Mouse (Mus musculus) embryonic facial prominence, embryonic 11.5 days (tissue): Measurements from ENCODE around the gene Stt3a. TPM values are rescaled to one million over a fixed set of nuclear protein-coding genes. Genes with fewer than 3 reads are reported as not detected.

Experiments used
- ATAC-seq: fragments of 200-750 bp; cut with Nextera tagmentation; replicated peaks from 2 replicates; pipeline ENCODE4 v1.8.0; 2017; ENCODE audit warnings: low read depth; ENCODE audit not compliant: insufficient number of reproducible peaks, low FRiP score, low TSS enrichment
- DNase-seq: peaks from one replicate; pipeline ENCODE4 v3.0.0-alpha.2; 2015; ENCODE audit warnings: low spot score
- H3K27ac ChIP-seq: fragments of 300-500 bp; sonication (generic); replicated peaks from 2 replicates; pipeline ENCODE4 v1.5.1; 2014; ENCODE audit warnings: mild to moderate bottlenecking, low read depth, low read length, control low read depth
- H3K27me3 ChIP-seq: fragments of 300-500 bp; sonication (generic); 2 replicates; pipeline ENCODE4 v1.6.1; 2014; ENCODE audit warnings: mild to moderate bottlenecking, low read length, moderate library complexity, mixed read lengths; ENCODE audit not compliant: control insufficient read depth, insufficient read depth
- H3K36me3 ChIP-seq: fragments of 300-500 bp; sonication (generic); replicated peaks from 2 replicates; pipeline ENCODE4 v1.6.1; 2014; ENCODE audit warnings: low read depth, mild to moderate bottlenecking, low read length, moderate library complexity, mixed read lengths; ENCODE audit not compliant: control insufficient read depth, insufficient read depth
- H3K4me1 ChIP-seq: fragments of 300-500 bp; sonication (generic); 2 replicates; pipeline ENCODE4 v1.6.1; 2014; ENCODE audit warnings: low read length, mixed read lengths; ENCODE audit not compliant: control insufficient read depth, insufficient read depth
- H3K4me2 ChIP-seq: fragments of 300-500 bp; sonication (generic); 2 replicates; pipeline ENCODE4 v1.6.1; 2014; ENCODE audit warnings: low read depth, mild to moderate bottlenecking, control low read depth, low read length, moderate library complexity
- H3K4me3 ChIP-seq: fragments of 300-500 bp; sonication (generic); 2 replicates; pipeline ENCODE4 v1.5.1; 2014; ENCODE audit warnings: low read depth, low read length, control low read depth
- H3K9ac ChIP-seq: fragments of 300-500 bp; sonication (generic); replicated peaks from 2 replicates; pipeline ENCODE4 v1.6.1; 2014; ENCODE audit warnings: mild to moderate bottlenecking, control low read depth, low read length
- H3K9me3 ChIP-seq: fragments of 300-500 bp; sonication (generic); replicated peaks from 2 replicates; pipeline ENCODE4 v1.6.1; 2016; ENCODE audit warnings: mild to moderate bottlenecking, low read length, inconsistent platforms, mixed read lengths; ENCODE audit not compliant: control insufficient read depth
- WGBS: fragments of 180-500 bp; shearing (Covaris S2); extraction: QIAGEN DNeasy Blood & Tissue Kit; methylation state at CpG from one replicate; pipeline ENCODE4 v1.1.7; 2014; 5-methylcytosine and 5-hydroxymethylcytosine counted together
- polyA plus RNA-seq: library from polyadenylated mRNA; unstranded; fragments of >200 nt; fragmentation: Nextera tagmentation; extraction: Ambion mirVana; gene quantifications from 2 replicates; pipeline ENCODE4 v1.2.1, GENCODE M21; 2014

The Stt3a gene
- polyA plus RNA-seq, 1 experiment from 2014 or later: 212 TPM

DNA sequence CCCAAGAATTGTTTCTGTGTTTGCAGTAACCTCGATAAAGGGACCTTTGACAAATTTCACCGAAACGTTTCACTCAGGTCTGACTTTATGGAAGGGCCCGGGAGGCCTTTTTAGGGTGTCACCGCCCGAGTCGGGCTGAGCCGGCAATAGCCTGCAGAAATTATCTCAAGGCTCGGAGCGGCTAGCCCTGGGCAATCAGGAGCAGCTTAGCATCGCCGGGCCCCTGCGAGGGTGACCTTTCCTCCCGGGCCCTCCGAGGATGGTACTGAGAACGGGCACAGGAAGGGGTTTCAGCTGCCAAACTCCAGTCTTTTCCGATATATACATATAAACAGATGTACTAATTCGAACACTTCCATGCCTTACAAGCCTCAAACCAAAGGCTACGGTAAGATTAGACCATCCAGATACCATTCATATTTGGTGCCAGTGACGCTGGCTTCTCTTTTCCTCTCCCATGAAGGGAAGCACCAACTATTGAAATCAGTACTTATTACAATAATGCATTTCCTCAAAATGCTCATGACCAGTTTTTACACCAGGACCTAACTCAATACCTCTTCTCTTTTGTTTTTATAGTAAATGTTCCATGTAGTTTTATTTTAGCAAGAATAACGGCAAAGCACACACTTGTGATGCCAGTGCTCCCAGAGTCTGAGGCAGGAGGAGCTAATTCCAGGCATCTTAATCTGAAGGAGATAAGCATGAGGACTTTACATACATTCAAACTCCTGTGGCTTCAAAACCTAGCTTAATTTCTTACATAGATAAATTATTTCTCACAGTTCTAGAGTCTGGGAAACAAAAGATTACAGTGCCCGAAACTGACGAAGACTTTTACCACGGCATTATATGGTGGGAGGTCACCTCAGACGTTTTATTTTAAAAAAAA is 923 bp upstream of the Stt3a start:
- no peak for ATAC-seq
- H3K4me3 ChIP-seq: peak overlapping the region; percentile 50
- DNase-seq: no peak
- peak overlapping the region; percentile 60; the same call in 1 of the 2 replicates for H3K27ac ChIP-seq
- H3K4me1 ChIP-seq: no peaks in the 10 kb centered on the region; the same call in 1 of the 2 replicates
- no peaks in the 10 kb centered on the region for H3K27me3 ChIP-seq
- H3K9me3 ChIP-seq: no peaks in the 10 kb centered on the region
- H3K9ac ChIP-seq: peak overlapping the region; percentile 78
- WGBS: 14% methylated on average over 25 of the region's 25 CpGs
- H3K4me2 ChIP-seq: peak overlapping the region; percentile 58
- H3K36me3 ChIP-seq: no peaks in the 10 kb centered on the region

DNA sequence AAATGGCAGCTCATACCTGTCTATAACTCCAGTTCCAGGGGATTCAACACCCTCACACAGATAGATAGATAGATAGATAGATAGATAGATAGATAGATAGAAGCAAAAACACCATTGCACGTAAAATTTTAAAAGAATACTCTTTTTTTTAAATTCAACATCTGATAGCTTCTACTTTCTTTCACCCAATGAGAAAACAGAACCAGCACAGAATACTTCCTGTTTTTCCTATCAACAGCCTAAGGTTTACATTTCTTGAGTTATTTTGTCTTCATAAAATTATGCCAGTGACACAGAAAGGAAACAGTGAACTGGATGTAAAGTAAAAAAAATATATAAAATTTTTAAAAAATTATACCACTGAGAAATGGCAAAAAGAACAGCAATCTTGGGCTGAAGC is 3.1 kb downstream of the Stt3a start:
- DNase-seq (no peak), ATAC-seq (no peak)
- Histone ChIP-seq H3K27me3 (no peaks in the 10 kb centered on the region), H3K9me3 (no peaks in the 10 kb centered on the region), H3K36me3 (no peaks in the 10 kb centered on the region; the same call in 1 of the 2 replicates), H3K4me2 (no peak overlapping the region), H3K4me1 (no peaks in the 10 kb centered on the region; the same call in 1 of the 2 replicates), H3K9ac (no peak overlapping the region), H3K4me3 (no peak overlapping the region), H3K27ac (no peak overlapping the region)
- WGBS: 89% methylated on average over 1 of the region's 1 CpGs

DNA sequence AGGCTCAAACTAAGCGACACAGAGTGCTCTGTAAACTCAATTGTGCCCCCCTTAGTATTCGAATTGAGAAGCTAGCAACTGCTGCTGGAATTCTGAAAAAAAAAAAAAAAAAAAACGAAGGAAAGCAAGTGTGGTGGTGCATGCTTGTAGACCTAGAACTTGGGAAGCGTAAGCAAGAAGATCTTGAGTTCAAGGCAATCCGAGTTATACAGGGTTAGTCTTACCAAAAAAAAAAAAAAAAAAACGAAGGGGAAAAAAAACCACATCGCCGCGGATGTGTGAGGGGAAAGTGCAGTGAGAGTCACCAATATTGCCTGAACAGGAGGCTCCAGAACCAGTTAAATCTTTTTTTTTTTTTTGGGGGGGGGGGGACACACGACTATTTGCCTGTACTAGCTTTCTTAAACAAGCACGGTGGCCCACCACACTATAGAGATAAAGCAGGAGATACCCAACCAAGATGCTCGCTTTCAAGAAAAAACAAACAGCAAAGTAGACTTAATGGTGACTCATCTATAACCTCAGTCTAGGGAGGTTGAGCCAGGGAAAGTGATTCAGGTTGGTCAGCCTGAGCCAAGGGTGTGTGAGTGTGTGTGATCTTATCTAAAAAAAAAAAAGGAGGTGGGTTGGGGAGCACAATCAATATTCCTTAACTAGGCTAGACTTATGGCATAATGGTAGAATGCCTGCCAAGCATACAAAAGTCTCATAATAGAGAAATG is 40.3 kb downstream of the Stt3a start, which contains the start of gene Chek1:
TSS of gene Chek1 (minus strand) at position 32 of the 722 bp plus-strand sequence.
- DNase-seq (no peak), ATAC-seq (no peak)
- no peaks in the 10 kb centered on the region; the same call in 1 of the 2 replicates for H3K36me3 ChIP-seq
- H3K4me1 ChIP-seq: no peaks in the 10 kb centered on the region
- H3K27me3 ChIP-seq: no peaks in the 10 kb centered on the region
- no peaks in the 10 kb centered on the region for H3K9me3 ChIP-seq
- H3K27ac ChIP-seq: peak within 1 kb of the TSS; percentile 94
- peak within 1 kb of the TSS; percentile 65 for H3K4me2 ChIP-seq
- peak within 1 kb of the TSS; percentile 85 for H3K9ac ChIP-seq
- 12% methylated on average over 12 of the region's 12 CpGs for WGBS
- peak within 1 kb of the TSS; percentile 70 for H3K4me3 ChIP-seq

DNA sequence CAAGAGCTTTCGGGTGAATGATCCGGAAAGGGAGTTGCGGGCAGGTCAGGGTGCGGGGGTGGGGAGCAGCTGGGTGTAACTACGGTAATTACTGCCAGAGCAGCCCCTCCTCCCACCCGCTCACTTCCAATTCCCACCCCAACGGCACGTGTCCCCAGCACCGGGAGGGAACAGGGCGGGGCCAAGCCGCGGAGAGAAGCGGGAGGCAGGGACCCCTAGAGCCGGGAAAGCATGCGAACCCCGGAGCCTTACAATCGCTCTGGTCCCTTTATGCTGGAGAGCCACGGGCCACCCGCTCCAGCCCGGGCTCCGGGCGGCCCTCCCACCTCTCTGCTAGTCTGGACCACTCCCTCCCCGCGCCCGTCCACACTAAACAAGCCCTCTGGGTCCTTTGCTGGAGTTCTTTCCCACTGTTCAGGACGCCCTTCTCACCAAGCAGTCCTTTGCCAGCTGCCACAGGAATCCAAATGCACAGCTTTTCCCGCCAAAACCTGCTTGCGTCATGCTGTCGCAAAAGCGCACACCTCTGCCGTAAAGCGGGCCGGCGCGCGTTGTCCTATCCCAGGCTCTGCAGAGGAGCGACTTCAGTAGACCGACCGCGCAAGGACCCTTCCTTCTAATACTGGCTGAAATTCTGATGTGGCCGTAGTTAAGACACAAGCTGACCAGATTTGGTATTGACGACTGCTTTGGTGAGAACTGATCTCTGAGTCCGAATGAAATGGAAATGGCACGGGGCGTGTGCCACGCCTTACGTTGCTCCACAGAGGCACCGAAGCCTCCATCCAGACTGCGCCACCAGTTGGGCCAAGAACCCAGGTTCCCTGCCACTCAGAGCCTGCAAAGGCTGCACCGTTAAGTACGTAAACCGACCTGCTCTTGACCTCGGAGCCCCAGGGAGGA is 41.1 kb downstream of the Stt3a start:
- Histone ChIP-seq H3K27ac (peak overlapping the region; percentile 94), H3K4me1 (no peaks in the 10 kb centered on the region), H3K9ac (peak overlapping the region; percentile 85), H3K4me3 (peak overlapping the region; percentile 70), H3K4me2 (peak overlapping the region; percentile 65), H3K9me3 (no peaks in the 10 kb centered on the region), H3K27me3 (no peaks in the 10 kb centered on the region), H3K36me3 (no peaks in the 10 kb centered on the region)
- DNase-seq (peak; percentile 96), ATAC-seq (peak; percentile 93)
- WGBS: under 1% methylated on average over 45 of the region's 53 CpGs

DNA sequence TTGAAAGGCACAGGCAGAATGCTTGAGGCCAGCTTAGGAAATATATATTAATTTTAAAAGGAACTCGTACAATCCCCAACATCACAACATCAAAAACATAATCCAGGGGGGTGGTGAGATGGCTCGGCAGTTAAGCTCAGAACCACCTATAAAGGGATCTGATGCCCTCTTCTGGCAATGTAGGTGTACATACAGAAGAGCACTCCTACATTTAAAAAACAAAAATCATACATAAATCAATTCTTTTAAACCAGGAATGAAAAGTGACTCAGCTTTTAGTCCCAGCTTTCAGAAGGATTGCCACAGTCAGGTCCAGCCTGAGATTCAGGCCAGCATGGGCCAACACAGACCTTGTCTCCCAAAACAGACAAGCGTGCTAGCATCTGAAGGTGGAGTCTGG is 50.9 kb downstream of the Stt3a start:
- 76% methylated on average over 3 of the region's 3 CpGs for WGBS
- ATAC-seq: no peak

DNA sequence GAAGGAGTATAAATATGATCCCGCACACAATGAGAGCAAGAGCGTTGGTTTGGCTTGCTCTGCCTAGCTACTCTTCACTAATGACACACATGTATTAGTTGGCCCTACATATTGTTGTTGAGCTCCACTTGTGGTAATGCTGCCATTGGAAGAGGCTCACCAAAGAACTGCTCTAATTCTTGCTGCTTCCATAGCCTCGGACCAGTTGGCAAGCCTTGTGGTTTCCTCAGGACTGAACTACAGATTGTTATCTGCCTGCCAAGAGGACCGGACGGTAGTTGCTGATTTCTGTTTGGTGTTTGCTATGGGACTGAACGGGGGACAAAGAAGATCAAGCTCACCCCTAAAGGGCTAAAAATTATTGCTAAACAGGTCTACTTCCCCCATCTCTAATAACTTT is 60.2 kb downstream of the Stt3a start:
- no peak for ATAC-seq
- no peaks in the 10 kb centered on the region for H3K4me1 ChIP-seq
- H3K9me3 ChIP-seq: no peaks in the 10 kb centered on the region
- H3K4me3 ChIP-seq: no peak overlapping the region
- H3K4me2 ChIP-seq: no peak overlapping the region
- H3K9ac ChIP-seq: no peak overlapping the region
- H3K27ac ChIP-seq: no peak overlapping the region
- H3K27me3 ChIP-seq: no peaks in the 10 kb centered on the region
- H3K36me3 ChIP-seq: no peaks in the 10 kb centered on the region
- WGBS: 92% methylated on average over 6 of the region's 6 CpGs
- no peak for DNase-seq

More for the DNA sequence above, 50.9 kb downstream of the Stt3a start:
- no peaks in the 10 kb centered on the region for H3K4me1 ChIP-seq
- H3K4me2 ChIP-seq: no peak overlapping the region
- no peaks in the 10 kb centered on the region for H3K27me3 ChIP-seq
- H3K36me3 ChIP-seq: no peaks in the 10 kb centered on the region
- no peaks in the 10 kb centered on the region for H3K9me3 ChIP-seq
- H3K9ac ChIP-seq: no peak overlapping the region
- no peak overlapping the region for H3K4me3 ChIP-seq
- DNase-seq: no peak
- H3K27ac ChIP-seq: no peak overlapping the region

DNA sequence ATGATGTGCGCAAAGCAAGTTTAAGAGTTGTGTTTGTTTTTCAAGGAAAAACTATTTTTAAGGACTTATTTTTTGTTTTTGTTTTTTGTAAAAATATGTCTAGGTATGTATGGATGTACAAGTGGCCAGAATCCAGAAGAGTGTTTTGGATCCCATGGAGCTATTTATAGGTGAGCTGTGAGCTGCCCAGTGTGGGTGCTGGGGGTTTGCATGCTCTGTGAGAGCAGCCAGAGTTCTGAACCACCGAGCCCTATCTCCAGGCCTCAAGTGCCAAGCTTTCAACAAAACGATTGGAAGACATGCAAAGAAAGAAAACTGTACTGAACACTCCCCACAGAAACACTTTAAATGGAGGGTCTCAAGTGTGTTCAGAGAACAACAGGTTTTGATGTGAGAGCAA is 61.6 kb downstream of the Stt3a start:
- WGBS: 89% methylated on average over 3 of the region's 3 CpGs
- H3K9me3 ChIP-seq: no peaks in the 10 kb centered on the region
- H3K36me3 ChIP-seq: no peaks in the 10 kb centered on the region
- no peak overlapping the region for H3K4me2 ChIP-seq
- H3K27me3 ChIP-seq: no peaks in the 10 kb centered on the region
- H3K4me3 ChIP-seq: no peak overlapping the region
- DNase-seq: no peak
- no peaks in the 10 kb centered on the region for H3K4me1 ChIP-seq
- ATAC-seq: no peak
- H3K27ac ChIP-seq: no peak overlapping the region
- no peak overlapping the region for H3K9ac ChIP-seq
